Mouse (Mus musculus) E14TG2a.4 (cell line): ENCODE results near the gene Btc.

ENCODE experiments used
- CTCF ChIP-seq: conservative IDR thresholded peaks from 2 replicates; pipeline ENCODE4 v1.5.1; 2014; ENCODE audit warnings: low read length
- NANOG ChIP-seq: IDR thresholded peaks from 2 replicates; pipeline ENCODE4 v1.6.1; 2014; ENCODE audit warnings: borderline replicate concordance, low read length, mixed read lengths
- POU5F1 ChIP-seq: IDR thresholded peaks from 2 replicates; pipeline ENCODE4 v1.6.1; 2014; ENCODE audit warnings: low read length, borderline replicate concordance

- TF ChIP-seq CTCF (no peak), POU5F1 (no peak), NANOG (no peak)
Observed at GRCm38 (mm10) chr5:91321840-91322239, 81.0 kb downstream of the Btc start.
